ENCODE assay signal across 10 mouse cellular contexts in genomic region chr7:96755459-96756094, GRCm38 (mm10).
DNase-seq lines count a peak whose midpoint lies in the region; ATAC-seq and TF ChIP-seq lines count a peak whose summit lies in the region.
"Had no signal": no experiment of that assay in that cellular context is flagged by ENCODE, and none has a peak within 500 bp of the region (broad histone marks: within the 10 kb centered on the region; RNA-seq: fewer than 3 reads in every experiment).

No protein-coding gene starts in this region.

- H3K9me3 ChIP-seq in heart, embryonic 16.5 days (replicated peaks; ENCODE audit: control insufficient read depth, low read length), result no peaks in the 10 kb centered on the region
- H3K9me3 ChIP-seq in midbrain, embryonic 10.5 days (replicated peaks), result no peaks in the 10 kb centered on the region
- no peaks in the 10 kb centered on the region for H3K9me3 ChIP-seq in midbrain, embryonic 15.5 days
- no peaks in the 10 kb centered on the region for H3K9me3 ChIP-seq in forebrain, postnatal 0 days (ENCODE audit: low read length)
- H3K9me3 ChIP-seq in stomach, postnatal 0 days (ENCODE audit: control insufficient read depth, low read length), result no peaks in the 10 kb centered on the region

- no peaks in the 10 kb centered on the region for H3K36me3 ChIP-seq in heart, embryonic 16.5 days (ENCODE audit: control insufficient read depth, insufficient read depth)
- peaks cover 20% of the 10 kb centered on the region for H3K36me3 ChIP-seq in midbrain, embryonic 10.5 days
- H3K36me3 ChIP-seq in midbrain, embryonic 15.5 days (replicated peaks), result no peaks in the 10 kb centered on the region
- no peaks in the 10 kb centered on the region for H3K36me3 ChIP-seq in forebrain, postnatal 0 days (ENCODE audit: insufficient read depth)
- no peaks in the 10 kb centered on the region for H3K36me3 ChIP-seq in stomach, postnatal 0 days (ENCODE audit: control insufficient read depth, insufficient read depth, low read length)

- 0 out of 2 replicates have a peak, but pooled peaks have one; percentile 11 for ATAC-seq in heart, embryonic 16.5 days (replicated peaks; ENCODE audit: extremely low read depth, insufficient read depth, low FRiP score)
- ATAC-seq in midbrain, embryonic 15.5 days (replicated peaks), result no peak
- peak; percentile 30; the same call in 1 of the 2 replicates for ATAC-seq in forebrain, postnatal 0 days
- ATAC-seq in stomach, postnatal 0 days (ENCODE audit: low FRiP score, low TSS enrichment), result peak; percentile 70; the same call in 1 of the 2 replicates

- H3K9ac ChIP-seq in heart, embryonic 16.5 days (ENCODE audit: low read length), result no peak overlapping the region
- H3K9ac ChIP-seq in midbrain, embryonic 15.5 days, result no peak overlapping the region
- no peak overlapping the region for H3K9ac ChIP-seq in forebrain, postnatal 0 days
- no peak overlapping the region for H3K9ac ChIP-seq in stomach, postnatal 0 days (ENCODE audit: low read length)
- H3K9ac ChIP-seq: liver, embryonic 14.5 days had no signal

- no peak overlapping the region for H3K27ac ChIP-seq in heart, embryonic 16.5 days (ENCODE audit: low read length)
- peak overlapping the region; percentile 73 for H3K27ac ChIP-seq in midbrain, embryonic 10.5 days (replicated peaks)
- no peak overlapping the region for H3K27ac ChIP-seq in midbrain, embryonic 15.5 days
- H3K27ac ChIP-seq in forebrain, postnatal 0 days (ENCODE audit: low read depth, low read length), result no peak overlapping the region; the same call in 1 of the 2 replicates
- H3K27ac ChIP-seq in stomach, postnatal 0 days (replicated peaks), result peak overlapping the region; percentile 50; the same call in 1 of the 2 replicates
- H3K27ac ChIP-seq: liver, embryonic 14.5 days had no signal

- no peak for DNase-seq in heart, postnatal 25 days (ENCODE audit: low spot score)
- DNase-seq in midbrain, embryonic 10.5 days (ENCODE audit: low spot score), result no peak
- no peak for DNase-seq in forebrain, postnatal 0 days
- DNase-seq in stomach, postnatal 0 days (ENCODE audit: low spot score), result no peak
- DNase-seq in layer of hippocampus, postnatal 25 days (ENCODE audit: extremely low spot score in 1 of 2, low spot score in 1 of 2), result no peak
- DNase-seq in spleen, postnatal 14 days (ENCODE audit: low spot score in 2 of 2), result no peak
- DNase-seq: gastrocnemius, postnatal 36 days had no signal

- WGBS in heart, embryonic 16.5 days, result 66% methylated on average over 12 of the region's 12 CpGs
- WGBS in midbrain, embryonic 10.5 days, result 51% methylated on average over 12 of the region's 12 CpGs
- WGBS in midbrain, embryonic 15.5 days, result 36% methylated on average over 12 of the region's 12 CpGs
- WGBS in forebrain, postnatal 0 days, result 38% methylated on average over 12 of the region's 12 CpGs
- WGBS in stomach, postnatal 0 days, result 43% methylated on average over 12 of the region's 12 CpGs

- no peak for TF ChIP-seq EP300 in stomach, postnatal 0 days (optimal IDR thresholded peaks at IDR 0.05)

- no peak overlapping the region for H3K4me3 ChIP-seq in heart, embryonic 16.5 days (ENCODE audit: low read length)
- no peak overlapping the region for H3K4me3 ChIP-seq in midbrain, embryonic 10.5 days
- no peak overlapping the region for H3K4me3 ChIP-seq in midbrain, embryonic 15.5 days
- H3K4me3 ChIP-seq in forebrain, postnatal 0 days (ENCODE audit: low read depth, low read length), result no peak overlapping the region
- H3K4me3 ChIP-seq in stomach, postnatal 0 days (ENCODE audit: low read depth, low read length), result no peak overlapping the region

- intact Hi-C loops in heart, postnatal 25 days (cut with DNase I), result no loop called here

- H3K4me1 ChIP-seq in heart, embryonic 16.5 days (ENCODE audit: control insufficient read depth, insufficient read depth, low read length), result peaks cover 5% of the 10 kb centered on the region
- H3K4me1 ChIP-seq in midbrain, embryonic 10.5 days, result peaks cover 43% of the 10 kb centered on the region
- peaks cover 25% of the 10 kb centered on the region for H3K4me1 ChIP-seq in midbrain, embryonic 15.5 days
- H3K4me1 ChIP-seq in forebrain, postnatal 0 days (ENCODE audit: insufficient read depth), result peaks cover 5% of the 10 kb centered on the region
- no peaks in the 10 kb centered on the region for H3K4me1 ChIP-seq in stomach, postnatal 0 days (replicated peaks; ENCODE audit: control insufficient read depth, insufficient read depth)

- no peak overlapping the region for H3K4me2 ChIP-seq in heart, embryonic 16.5 days (ENCODE audit: low read depth, low read length)
- H3K4me2 ChIP-seq in midbrain, embryonic 15.5 days, result no peak overlapping the region
- no peak overlapping the region for H3K4me2 ChIP-seq in forebrain, postnatal 0 days (ENCODE audit: low read depth)
- H3K4me2 ChIP-seq in stomach, postnatal 0 days (replicated peaks; ENCODE audit: low read depth), result no peak overlapping the region

- TF ChIP-seq CTCF in forebrain, postnatal 0 days (IDR thresholded peaks at IDR 0.05; ENCODE audit: low read depth), result no peak
- TF ChIP-seq CTCF in stomach, postnatal 0 days (IDR thresholded peaks at IDR 0.05; ENCODE audit: low read depth), result no peak

- no peaks in the 10 kb centered on the region for H3K27me3 ChIP-seq in heart, embryonic 16.5 days (ENCODE audit: control insufficient read depth, insufficient read depth, low read length)
- no peaks in the 10 kb centered on the region for H3K27me3 ChIP-seq in midbrain, embryonic 10.5 days (ENCODE audit: low read depth, poor library complexity, severe bottlenecking)
- no peaks in the 10 kb centered on the region for H3K27me3 ChIP-seq in midbrain, embryonic 15.5 days (replicated peaks)
- no peaks in the 10 kb centered on the region for H3K27me3 ChIP-seq in forebrain, postnatal 0 days (ENCODE audit: insufficient read depth, low read length)
- H3K27me3 ChIP-seq in stomach, postnatal 0 days (ENCODE audit: control insufficient read depth, insufficient read depth, low read length), result no peaks in the 10 kb centered on the region

Comparison
In these comparisons a context has a peak if more than half of its experiments do, and no peak if none do; other contexts are left out.
1. H3K27ac ChIP-seq: peak in midbrain, embryonic 10.5 days (single experiment) and stomach, postnatal 0 days (single experiment); none in heart, embryonic 16.5 days (single experiment), midbrain, embryonic 15.5 days (single experiment) and forebrain, postnatal 0 days (single experiment).